Mouse (Mus musculus): Measurements from ENCODE around the gene Gm20431. TPM values are rescaled to one million over a fixed set of nuclear protein-coding genes. Genes with fewer than 3 reads are reported as not detected.
A peak's percentile ranks its signal among the peaks of the same experiment; 100 is the strongest.
"Not testable (repeated sequence)": the region's sequence is repeated elsewhere in the genome, so short reads cannot be mapped to it uniquely, and the experiment has no call there.

Gm20431 gene
- total RNA-seq, 2 experiments from 2014 or later = 16.1 TPM; not detected in 1

- no peak for ATAC-seq (replicated peaks; ENCODE audit: low FRiP score, low TSS enrichment, poor library complexity, severe bottlenecking)
Measured at GRCm38 (mm10) chr2:167668426-167668825, 7.1 kb upstream of the Gm20431 start.

GRCm38 (mm10) chr2:167665972-167666713 is 4.8 kb upstream of the Gm20431 start:
- ATAC-seq (replicated peaks; ENCODE audit: low FRiP score, low TSS enrichment, poor library complexity, severe bottlenecking) = no peak

- no peak for ATAC-seq (replicated peaks; ENCODE audit: low FRiP score, low TSS enrichment, poor library complexity, severe bottlenecking)
Measured at GRCm38 (mm10) chr2:167662713-167663112, 1.4 kb upstream of the Gm20431 start.

- ATAC-seq (replicated peaks; ENCODE audit: low FRiP score, low TSS enrichment, poor library complexity, severe bottlenecking) = 0 out of 2 replicates have a peak, but pooled peaks have one; percentile 6
Measured at GRCm38 (mm10) chr2:167660611-167660971, 705 bp downstream of the Gm20431 start.

GRCm38 (mm10) chr2:167659847-167660610 is 1.3 kb downstream of the Gm20431 start:
- ATAC-seq (replicated peaks; ENCODE audit: low FRiP score, low TSS enrichment, poor library complexity, severe bottlenecking) = peak; percentile 36

- no peak for ATAC-seq (replicated peaks; ENCODE audit: low FRiP score, low TSS enrichment, poor library complexity, severe bottlenecking)
Measured at GRCm38 (mm10) chr2:167659177-167659846, 2.0 kb downstream of the Gm20431 start.

- no peak for ATAC-seq (replicated peaks; ENCODE audit: low FRiP score, low TSS enrichment, poor library complexity, severe bottlenecking)
Measured at GRCm38 (mm10) chr2:167658712-167659111, 2.6 kb downstream of the Gm20431 start.

- ATAC-seq (replicated peaks; ENCODE audit: low FRiP score, low TSS enrichment, poor library complexity, severe bottlenecking) = no peak
Measured at GRCm38 (mm10) chr2:167657973-167658372, 3.3 kb downstream of the Gm20431 start.

GRCm38 (mm10) chr2:167656629-167657478 is 4.4 kb downstream of the Gm20431 start:
- no peak for ATAC-seq (replicated peaks; ENCODE audit: low FRiP score, low TSS enrichment, poor library complexity, severe bottlenecking)

GRCm38 (mm10) chr2:167654911-167655600 is 6.2 kb downstream of the Gm20431 start:
- no peak for ATAC-seq (replicated peaks; ENCODE audit: low FRiP score, low TSS enrichment, poor library complexity, severe bottlenecking)

GRCm38 (mm10) chr2:167652694-167653093 is 8.6 kb downstream of the Gm20431 start:
- ATAC-seq (replicated peaks; ENCODE audit: low FRiP score, low TSS enrichment, poor library complexity, severe bottlenecking) = no peak

GRCm38 (mm10) chr2:167651622-167652021 is 9.7 kb downstream of the Gm20431 start:
- ATAC-seq (replicated peaks; ENCODE audit: low FRiP score, low TSS enrichment, poor library complexity, severe bottlenecking) = no peak

- ATAC-seq (replicated peaks; ENCODE audit: low FRiP score, low TSS enrichment, poor library complexity, severe bottlenecking) = no peak
Measured at GRCm38 (mm10) chr2:167649290-167650032, 11.8 kb downstream of the Gm20431 start.

- ATAC-seq (replicated peaks; ENCODE audit: low FRiP score, low TSS enrichment, poor library complexity, severe bottlenecking) = 0 out of 2 replicates have a peak, but pooled peaks have one; percentile 15
Measured at GRCm38 (mm10) chr2:167646411-167646810, 14.9 kb downstream of the Gm20431 start.

- not testable (repeated sequence) for ATAC-seq (replicated peaks; ENCODE audit: low FRiP score, low TSS enrichment, poor library complexity, severe bottlenecking)
Measured at GRCm38 (mm10) chr2:167643356-167644052, 17.8 kb downstream of the Gm20431 start.

GRCm38 (mm10) chr2:167642164-167642563 is 19.1 kb downstream of the Gm20431 start:
- no peak for ATAC-seq (replicated peaks; ENCODE audit: low FRiP score, low TSS enrichment, poor library complexity, severe bottlenecking)

- peak; percentile 76 for ATAC-seq (replicated peaks; ENCODE audit: low FRiP score, low TSS enrichment, poor library complexity, severe bottlenecking)
Measured at GRCm38 (mm10) chr2:167641337-167641736, 20.0 kb downstream of the Gm20431 start.

Data from megakaryocyte-erythroid progenitor cell, adult 5-6 weeks (primary cell).